Mouse (Mus musculus) midbrain, postnatal 0 days (tissue): ENCODE measurements around the gene Zfp865. TPM values are rescaled to one million over a fixed set of nuclear protein-coding genes. Genes with fewer than 3 reads are reported as not detected.
A peak's percentile ranks its signal among the peaks of the same experiment; 100 is the strongest.

ENCODE experiments used
- ATAC-seq: fragments of 200-750 bp; cut with Nextera tagmentation; 2 replicates; pipeline ENCODE4 v1.8.0; 2017; ENCODE audit warnings: moderate number of reproducible peaks, mild to moderate bottlenecking, moderate TSS enrichment, moderate library complexity; ENCODE audit not compliant: low FRiP score
- DNase-seq: peaks from one replicate; pipeline ENCODE4 v3.0.0-alpha.2; 2015; ENCODE audit warnings: low spot score
- H3K27ac ChIP-seq: fragments of 300-500 bp; sonication (generic); 2 replicates; pipeline ENCODE4 v1.5.1; 2014; ENCODE audit warnings: low read depth, mild to moderate bottlenecking, low read length, mixed read lengths
- H3K27me3 ChIP-seq: fragments of 300-500 bp; sonication (generic); 2 replicates; pipeline ENCODE4 v1.6.1; 2014; ENCODE audit warnings: low read length, control low read depth, mixed read lengths; ENCODE audit not compliant: insufficient read depth
- H3K36me3 ChIP-seq: fragments of 300-500 bp; sonication (generic); 2 replicates; pipeline ENCODE4 v1.6.1; 2014; ENCODE audit warnings: low read length, control low read depth, mixed read lengths; ENCODE audit not compliant: insufficient read depth
- H3K4me1 ChIP-seq: fragments of 300-500 bp; sonication (generic); 2 replicates; pipeline ENCODE4 v1.6.1; 2014; ENCODE audit warnings: mild to moderate bottlenecking, control low read depth, antibody characterized with exemption, low read length, mixed read lengths; ENCODE audit not compliant: insufficient read depth
- H3K4me2 ChIP-seq: fragments of 300-500 bp; sonication (generic); 2 replicates; pipeline ENCODE4 v1.6.1; 2014; ENCODE audit warnings: low read depth, mild to moderate bottlenecking, low read length, mixed read lengths; ENCODE audit not compliant: poor library complexity, severe bottlenecking
- H3K4me3 ChIP-seq: fragments of 300-500 bp; sonication (generic); 2 replicates; pipeline ENCODE4 v1.5.1; 2014; ENCODE audit warnings: low read depth, mild to moderate bottlenecking, low read length, moderate library complexity
- H3K9ac ChIP-seq: fragments of 300-500 bp; sonication (generic); replicated peaks from 2 replicates; pipeline ENCODE4 v1.6.1; 2014; ENCODE audit warnings: mild to moderate bottlenecking, low read length, moderate library complexity, mixed read lengths; ENCODE audit not compliant: poor library complexity, severe bottlenecking
- H3K9me3 ChIP-seq: fragments of 300-500 bp; sonication (generic); 2 replicates; pipeline ENCODE4 v1.6.1; 2016; ENCODE audit warnings: low read length, control low read depth
- CTCF ChIP-seq: IDR thresholded peaks from 2 replicates; pipeline ENCODE4 v1.5.1; 2016; ENCODE audit warnings: antibody characterized with exemption, mild to moderate bottlenecking
- WGBS: fragments of 180-500 bp; shearing (Covaris S2); extraction: QIAGEN DNeasy Blood & Tissue Kit; methylation state at CpG from one replicate; pipeline ENCODE4 v1.1.7; 2014; 5-methylcytosine and 5-hydroxymethylcytosine counted together
- polyA plus RNA-seq: library from polyadenylated mRNA; unstranded; fragments of >200 nt; fragmentation: Nextera tagmentation; extraction: Ambion mirVana; gene quantifications from 2 replicates; pipeline ENCODE4 v1.2.1, GENCODE M21; 2015
- total RNA-seq: library from RNA; depleted of rRNA; stranded (reverse); fragments of >200 nt; gene quantifications from 2 replicates; pipeline ENCODE4 v1.2.3, GENCODE M21; 2014

The Zfp865 gene
- total and polyA plus RNA-seq, 2 experiments from 2014 or later, result 6.8 to 48.4 TPM

- Histone ChIP-seq H3K9me3 (no peaks in the 10 kb centered on the region), H3K4me3 (peak overlapping the region; percentile 59), H3K4me2 (peak overlapping the region; percentile 59), H3K4me1 (peaks cover 6% of the 10 kb centered on the region; the same call in 1 of the 2 replicates), H3K36me3 (peaks cover 14% of the 10 kb centered on the region), H3K27me3 (no peaks in the 10 kb centered on the region), H3K27ac (peak overlapping the region; percentile 94), H3K9ac (peak overlapping the region; percentile 92)
- WGBS, result 28% methylated on average over 5 of the region's 5 CpGs
- DNase-seq, result no peak
- no peak for ATAC-seq
- TF ChIP-seq CTCF, result no peak
Observed at GRCm38 (mm10) chr7:5038940-5039339, 18.8 kb downstream of the Zfp865 start.

- 87% methylated on average over 2 of the region's 2 CpGs for WGBS
- no peak for ATAC-seq
- H3K4me2 ChIP-seq, result no peak overlapping the region
- no peaks in the 10 kb centered on the region for H3K9me3 ChIP-seq
- no peak overlapping the region for H3K9ac ChIP-seq
- H3K27me3 ChIP-seq, result no peaks in the 10 kb centered on the region
- H3K4me3 ChIP-seq, result no peak overlapping the region
- H3K36me3 ChIP-seq, result no peaks in the 10 kb centered on the region
- no peak overlapping the region for H3K27ac ChIP-seq
- DNase-seq, result no peak
- H3K4me1 ChIP-seq, result no peaks in the 10 kb centered on the region
- no peak for TF ChIP-seq CTCF
Observed at GRCm38 (mm10) chr7:5044981-5045380, 24.8 kb downstream of the Zfp865 start.

GRCm38 (mm10) chr7:5046112-5046511 lies 25.9 kb downstream of the Zfp865 start:
- TF ChIP-seq CTCF, result peak; percentile 40
- Histone ChIP-seq H3K27me3 (no peaks in the 10 kb centered on the region), H3K27ac (no peak overlapping the region), H3K4me3 (no peak overlapping the region), H3K9me3 (no peaks in the 10 kb centered on the region), H3K36me3 (no peaks in the 10 kb centered on the region), H3K4me2 (no peak overlapping the region), H3K9ac (no peak overlapping the region), H3K4me1 (peaks cover 3% of the 10 kb centered on the region; the same call in 1 of the 2 replicates)
- DNase-seq, result no peak
- WGBS, result 72% methylated on average over 2 of the region's 2 CpGs
- ATAC-seq, result no peak

- peak; percentile 58 for TF ChIP-seq CTCF
- Histone ChIP-seq H3K9me3 (no peaks in the 10 kb centered on the region), H3K27me3 (no peaks in the 10 kb centered on the region), H3K27ac (no peak overlapping the region), H3K36me3 (no peaks in the 10 kb centered on the region), H3K4me2 (no peak overlapping the region), H3K4me1 (peaks cover 3% of the 10 kb centered on the region; the same call in 1 of the 2 replicates), H3K4me3 (no peak overlapping the region), H3K9ac (no peak overlapping the region)
- DNase-seq (peak; percentile 59), ATAC-seq (no peak)
- WGBS, result 28% methylated on average over 2 of the region's 2 CpGs
Observed at GRCm38 (mm10) chr7:5047313-5047712, 27.1 kb downstream of the Zfp865 start.

GRCm38 (mm10) chr7:5051193-5052192 lies 31.3 kb downstream of the Zfp865 start, which contains the start of gene Zfp580:
Zfp580 (plus strand) TSS chr7:5051538.
- Histone ChIP-seq H3K4me1 (peaks cover 22% of the 10 kb centered on the region; the same call in 1 of the 2 replicates), H3K27ac (peak within 1 kb of the TSS; percentile 90), H3K36me3 (no peaks in the 10 kb centered on the region), H3K9ac (peak within 1 kb of the TSS; percentile 91), H3K4me2 (peak within 1 kb of the TSS; percentile 67), H3K9me3 (no peaks in the 10 kb centered on the region), H3K27me3 (peaks cover 7% of the 10 kb centered on the region; the same call in 1 of the 2 replicates), H3K4me3 (peak within 1 kb of the TSS; percentile 78)
- peak; percentile 86 for DNase-seq
- no peak for TF ChIP-seq CTCF
- ATAC-seq, result peak; percentile 84
- WGBS, result under 1% methylated on average over 56 of the region's 65 CpGs

- Histone ChIP-seq H3K9me3 (no peaks in the 10 kb centered on the region), H3K36me3 (no peaks in the 10 kb centered on the region), H3K27ac (peak overlapping the region; percentile 90), H3K4me3 (peak overlapping the region; percentile 78), H3K27me3 (peaks cover 7% of the 10 kb centered on the region; the same call in 1 of the 2 replicates), H3K4me2 (peak overlapping the region; percentile 67), H3K9ac (peak overlapping the region; percentile 91), H3K4me1 (peaks cover 22% of the 10 kb centered on the region; the same call in 1 of the 2 replicates)
- DNase-seq, result peak; percentile 20
- TF ChIP-seq CTCF, result no peak
- no peak for ATAC-seq
- 1% methylated on average over 9 of the region's 12 CpGs for WGBS
Observed at GRCm38 (mm10) chr7:5052438-5052837, 32.3 kb downstream of the Zfp865 start.
